Mouse (Mus musculus) stomach, postnatal 0 days (tissue): Measurements from ENCODE around the gene Tmem91.

Experiments used
- CTCF ChIP-seq: IDR thresholded peaks from 2 replicates; pipeline ENCODE4 v1.5.1; 2016; ENCODE audit warnings: antibody characterized with exemption, low read depth, mild to moderate bottlenecking, moderate library complexity
- EP300 ChIP-seq: optimal IDR thresholded peaks from 2 replicates; pipeline ENCODE3; 2016; ENCODE audit warnings: antibody characterized with exemption

DNA sequence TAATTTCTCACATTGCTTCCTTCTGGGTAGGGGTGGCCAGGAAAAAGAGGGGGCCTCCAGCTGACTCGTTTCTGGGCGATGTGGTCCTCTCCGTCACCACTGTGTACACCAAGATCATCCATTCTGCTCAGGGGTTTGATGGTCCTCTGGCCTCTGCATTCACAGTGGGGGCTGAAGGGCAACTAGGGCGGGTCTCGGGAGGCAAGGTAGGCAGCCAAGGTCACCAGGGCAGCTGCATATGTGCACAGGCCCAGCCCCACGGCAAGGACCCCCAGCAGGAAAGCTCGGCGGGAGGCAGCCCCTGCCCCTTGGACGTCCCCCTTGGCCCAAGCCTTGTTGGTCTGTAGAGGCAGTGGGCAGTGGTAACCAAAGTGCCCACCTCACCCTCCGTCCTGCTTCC is 5.8 kb downstream of the Tmem91 start:
- TF ChIP-seq CTCF, result no peak
- no peak for TF ChIP-seq EP300
